11 mouse cellular contexts compared by ENCODE assay signal in genomic region chr6:83070247-83070310, GRCm38 (mm10). TPM values are rescaled to one million over a fixed set of nuclear protein-coding genes. Genes with fewer than 3 reads are reported as not detected.
DNase-seq lines count a peak whose midpoint lies in the region; ATAC-seq lines count a peak whose summit lies in the region.
"Had no signal": no experiment of that assay in that cellular context is flagged by ENCODE, and none has a peak within 500 bp of the region (broad histone marks: within the 10 kb centered on the region; RNA-seq: fewer than 3 reads in every experiment).

Gene Tlx2 (minus strand): TSS chr6:83070293.

- no peak for ATAC-seq in kidney, embryonic 14.5 days (ENCODE audit: low FRiP score, low TSS enrichment)
- ATAC-seq in embryonic facial prominence, embryonic 12.5 days (ENCODE audit: insufficient number of reproducible peaks, insufficient read depth, low FRiP score, low TSS enrichment): no peak
- no peak for ATAC-seq in midbrain, embryonic 14.5 days (ENCODE audit: low FRiP score, low TSS enrichment)
- ATAC-seq in granulocyte monocyte progenitor cell, adult 5-6 weeks (replicated peaks; ENCODE audit: poor library complexity, severe bottlenecking): no peak
- ATAC-seq: inflammation-experienced regulatory T-cells, adult 6 months; Patski had no signal

- peaks cover 93% of the 10 kb centered on the region for H3K27me3 ChIP-seq in kidney, embryonic 14.5 days (ENCODE audit: control insufficient read depth, insufficient read depth, low read length)
- peaks cover 97% of the 10 kb centered on the region for H3K27me3 ChIP-seq in embryonic facial prominence, embryonic 12.5 days
- H3K27me3 ChIP-seq in midbrain, embryonic 14.5 days (ENCODE audit: control insufficient read depth, insufficient read depth, low read length): peaks cover 93% of the 10 kb centered on the region

- H3K9ac ChIP-seq in kidney, embryonic 14.5 days (ENCODE audit: low read depth, low read length): 0 out of 2 replicates have a peak within 1 kb of the TSS, but pooled peaks have one; percentile 18
- 0 out of 2 replicates have a peak within 1 kb of the TSS, but pooled peaks have one; percentile 15 for H3K9ac ChIP-seq in embryonic facial prominence, embryonic 12.5 days
- H3K9ac ChIP-seq in midbrain, embryonic 14.5 days (replicated peaks; ENCODE audit: low read length): no peak within 1 kb of the TSS

- intact Hi-C loops in left cerebral cortex, postnatal 10 days (cut with DNase I): no loop called here

- no peaks in the 10 kb centered on the region for H3K36me3 ChIP-seq in kidney, embryonic 14.5 days (ENCODE audit: control insufficient read depth, insufficient read depth, low read length)
- no peaks in the 10 kb centered on the region for H3K36me3 ChIP-seq in embryonic facial prominence, embryonic 12.5 days
- H3K36me3 ChIP-seq in midbrain, embryonic 14.5 days (ENCODE audit: control insufficient read depth, insufficient read depth, low read length): no peaks in the 10 kb centered on the region

- peaks cover 14% of the 10 kb centered on the region for H3K4me1 ChIP-seq in kidney, embryonic 14.5 days (ENCODE audit: control insufficient read depth, insufficient read depth, low read length)
- H3K4me1 ChIP-seq in embryonic facial prominence, embryonic 12.5 days: 0 out of 2 replicates have a peak, but pooled peaks cover 6% of the 10 kb centered on the region
- 0 out of 2 replicates have a peak, but pooled peaks cover 3% of the 10 kb centered on the region for H3K4me1 ChIP-seq in midbrain, embryonic 14.5 days (ENCODE audit: control insufficient read depth, insufficient read depth, low read length)

- whole genome bisulfite sequencing in kidney, embryonic 14.5 days: 1% methylated on average over 10 of the region's 10 CpGs
- WGBS in embryonic facial prominence, embryonic 12.5 days: 2% methylated on average over 9 of the region's 10 CpGs
- under 1% methylated on average over 10 of the region's 10 CpGs for WGBS in midbrain, embryonic 14.5 days

- H3K9me3 ChIP-seq in kidney, embryonic 14.5 days (ENCODE audit: control insufficient read depth, low read length): no peaks in the 10 kb centered on the region
- H3K9me3 ChIP-seq in embryonic facial prominence, embryonic 12.5 days: no peaks in the 10 kb centered on the region
- H3K9me3 ChIP-seq in midbrain, embryonic 14.5 days (ENCODE audit: control insufficient read depth, low read length): no peaks in the 10 kb centered on the region

- peak within 1 kb of the TSS; percentile 43 for H3K4me2 ChIP-seq in kidney, embryonic 14.5 days (replicated peaks; ENCODE audit: low read depth, low read length)
- peak within 1 kb of the TSS; percentile 51 for H3K4me2 ChIP-seq in embryonic facial prominence, embryonic 12.5 days (replicated peaks)
- 0 out of 2 replicates have a peak within 1 kb of the TSS, but pooled peaks have one; percentile 10 for H3K4me2 ChIP-seq in midbrain, embryonic 14.5 days (ENCODE audit: low read length)

- no peak within 1 kb of the TSS for H3K27ac ChIP-seq in kidney, embryonic 14.5 days (ENCODE audit: low read depth, low read length)
- no peak within 1 kb of the TSS for H3K27ac ChIP-seq in embryonic facial prominence, embryonic 12.5 days
- no peak within 1 kb of the TSS for H3K27ac ChIP-seq in midbrain, embryonic 14.5 days (replicated peaks; ENCODE audit: low read depth, low read length)

- peak within 1 kb of the TSS; percentile 33 for H3K4me3 ChIP-seq in kidney, embryonic 14.5 days (ENCODE audit: low read length)
- H3K4me3 ChIP-seq in embryonic facial prominence, embryonic 12.5 days: peak within 1 kb of the TSS; percentile 30
- H3K4me3 ChIP-seq in midbrain, embryonic 14.5 days (replicated peaks; ENCODE audit: low read depth, low read length): no peak within 1 kb of the TSS; the same call in 1 of the 2 replicates

- DNase-seq in kidney, adult 9 months: no peak
- DNase-seq in induced T-regulatory cell, adult 2 months (ENCODE audit: low read depth): peak; percentile 32
- DNase-seq in midbrain, embryonic 14.5 days: no peak
- DNase-seq in retina, embryonic 14.5 days (ENCODE audit: low spot score): no peak
- DNase-seq in left cerebral cortex, postnatal 10 days (ENCODE audit: extremely low spot score in 1 of 2, low spot score in 2 of 2): no peak
- DNase-seq: cerebellum, adult 9-10 months had no signal

RNA-seq across cellular contexts. Expression of gene Tlx2, which starts in this region (rescaled TPM):
- not detected in 2 replicates for polyA plus RNA-seq in kidney, embryonic 14.5 days (2014; fragmentation: Nextera tagmentation; extraction: Ambion mirVana)
- polyA plus RNA-seq in embryonic facial prominence, embryonic 12.5 days (2016; fragmentation: Nextera tagmentation; extraction: Ambion mirVana): 8.2 and 11.8 TPM in 2 replicates
- polyA plus RNA-seq in midbrain, embryonic 14.5 days (2014; fragmentation: Nextera tagmentation; extraction: Ambion mirVana): not detected in 2 replicates
- total RNA-seq in granulocyte monocyte progenitor cell, adult 5-6 weeks (2014; fragmentation: Nextera tagmentation): not detected in 2 replicates
- not detected in 2 replicates for total RNA-seq in granulocyte monocyte progenitor cell, adult 5-6 weeks (2017)
- total RNA-seq in left cerebral cortex, postnatal 10 days (2021): not detected
- polyA plus RNA-seq: inflammation-experienced regulatory T-cells, adult 6 months had no signal
